Mouse (Mus musculus) ES-E14 (cell line): Measurements from ENCODE around the gene Mnat1.

Experiments used
- CHD2 ChIP-seq: IDR thresholded peaks from 2 replicates; pipeline ENCODE4 v1.6.1; 2014; ENCODE audit warnings: mild to moderate bottlenecking, low read depth, low read length, inconsistent platforms
- MAFK ChIP-seq: IDR thresholded peaks from 2 replicates; pipeline ENCODE4 v1.6.1; 2014; ENCODE audit warnings: mild to moderate bottlenecking, low read depth, low read length, inconsistent platforms; ENCODE audit not compliant: insufficient read depth
- ZNF384 ChIP-seq: IDR thresholded peaks from 2 replicates; pipeline ENCODE4 v1.6.1; 2012; ENCODE audit warnings: low read depth, low read length, inconsistent platforms

- no peak for TF ChIP-seq ZNF384
- TF ChIP-seq CHD2: no peak
- no peak for TF ChIP-seq MAFK
Measured at GRCm38 (mm10) chr12:73199375-73199774, 75.9 kb downstream of the Mnat1 start.
